Mouse (Mus musculus) spleen, adult 18-20 months (tissue): ENCODE measurements at regions not wholly inside any gene's neighbourhood (a gene's known extent, or its start where the extent isn't known, plus 50 kb on each side); places are given as distances from the start of the nearest gene placed in this dataset.

Experiments
- DNase-seq, 2 experiments: peaks; one replicate each; pipeline ENCODE4 v3.0.0; 2022; ENCODE audit warnings: mixed read lengths in 2 of 2

DNA sequence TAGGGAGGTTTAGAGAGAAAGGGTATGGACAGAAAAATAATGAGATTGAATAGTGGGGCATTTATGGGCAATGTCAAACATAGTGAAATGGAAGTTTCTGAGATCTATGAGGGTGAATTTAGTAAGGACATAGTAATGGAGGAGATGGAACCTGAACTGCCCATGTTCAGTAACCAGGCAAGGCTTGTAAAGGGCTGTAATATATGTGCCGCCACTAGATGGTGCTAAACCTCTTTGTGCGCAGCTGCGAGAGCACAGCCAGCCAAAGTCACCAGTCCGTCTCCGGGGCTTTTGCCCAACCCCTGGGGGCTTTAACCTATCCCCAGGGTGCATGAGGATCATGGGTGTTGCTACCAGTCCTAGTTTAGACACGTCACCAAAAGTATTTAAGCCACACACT, 77.7 kb upstream of the Vmn2r25 start:
- peak in 1 of 2 experiments; percentile 58 for DNase-seq

DNA sequence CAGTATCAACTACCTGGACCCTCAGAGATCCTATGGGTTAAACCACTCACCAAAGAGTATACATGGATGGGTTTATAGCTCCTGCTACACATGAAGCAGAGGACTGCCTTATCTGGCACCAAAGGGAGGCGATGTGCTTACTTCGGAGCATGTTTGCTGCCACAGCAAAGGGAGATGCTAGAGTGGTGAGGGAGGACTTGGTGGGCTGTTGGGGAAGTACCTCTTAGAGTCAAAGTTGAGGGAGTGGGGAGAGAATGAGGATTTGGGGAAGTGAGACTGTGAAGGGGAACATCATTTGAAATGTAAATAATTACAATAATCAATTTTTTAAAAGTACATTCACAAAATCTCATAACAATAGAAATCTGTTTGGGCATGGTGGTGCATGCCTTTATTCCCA, 84.7 kb upstream of the Vmn2r25 start:
- DNase-seq: no peak

DNA sequence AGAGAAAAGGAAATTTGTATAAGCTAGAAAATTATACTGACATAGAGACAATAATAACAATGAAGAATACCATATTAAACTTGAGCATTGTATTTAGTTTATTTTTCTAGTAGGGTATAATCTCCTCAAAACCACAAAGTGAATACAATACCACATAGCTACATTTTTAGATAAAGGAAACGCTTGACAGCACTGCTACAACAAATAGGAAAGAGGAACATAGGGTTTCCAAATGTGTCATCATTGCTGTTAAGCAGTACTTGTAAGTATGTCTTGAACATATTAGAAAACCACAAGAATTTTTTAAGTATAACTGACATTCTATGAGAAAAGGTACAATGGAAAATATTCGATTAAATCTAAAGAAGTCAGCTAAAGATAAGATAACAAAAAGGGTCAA, 63.0 kb upstream of the Vmn2r26 start:
- DNase-seq: no peak

DNA sequence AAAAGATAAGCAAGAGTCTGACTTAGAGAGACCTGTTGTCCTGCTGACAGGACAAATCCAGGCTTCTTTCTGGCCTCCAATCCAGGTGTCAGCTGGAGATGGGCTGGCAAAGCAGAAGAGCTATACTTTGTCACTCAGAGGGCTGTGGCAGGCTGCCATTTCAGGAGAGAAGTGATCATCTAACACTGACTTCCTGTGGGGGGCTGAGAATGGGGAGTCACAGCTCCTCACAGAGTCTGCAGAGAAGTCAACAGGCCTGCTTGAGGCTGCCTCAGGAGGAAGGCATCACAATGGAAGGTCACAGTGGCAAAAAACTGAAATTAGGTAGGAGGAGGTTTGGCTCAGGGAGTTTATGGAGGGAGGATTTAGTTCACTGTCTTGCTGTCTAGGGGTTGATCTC, 53.2 kb upstream of the Vmn2r26 start:
- peak; percentile 24 to 33 for DNase-seq
